Mouse (Mus musculus) forebrain, embryonic 14.5 days (tissue): ENCODE data around the gene Cdh4. TPM values are rescaled to one million over a fixed set of nuclear protein-coding genes. Genes with fewer than 3 reads are reported as not detected.

ENCODE experiments used
- ATAC-seq: fragments of 200-750 bp; cut with Nextera tagmentation; 2 replicates; pipeline ENCODE4 v1.8.0; 2017; ENCODE audit warnings: mild to moderate bottlenecking, moderate library complexity
- DNase-seq: peaks from one replicate; pipeline ENCODE4 v3.0.0-alpha.2; 2015; ENCODE audit warnings: low spot score
- H3K27ac ChIP-seq: fragments of 300-500 bp; sonication (generic); 2 replicates; pipeline ENCODE4 v1.5.1; 2014; ENCODE audit warnings: low read depth, mild to moderate bottlenecking, control low read depth, low read length, moderate library complexity
- H3K27me3 ChIP-seq: fragments of 300-500 bp; sonication (generic); replicated peaks from 2 replicates; pipeline ENCODE4 v1.6.1; 2014; ENCODE audit warnings: low read length, control low read depth, mixed read lengths; ENCODE audit not compliant: control insufficient read depth, insufficient read depth
- H3K36me3 ChIP-seq: fragments of 300-500 bp; sonication (generic); 2 replicates; pipeline ENCODE4 v1.6.1; 2014; ENCODE audit warnings: low read length, control low read depth; ENCODE audit not compliant: control insufficient read depth, insufficient read depth
- H3K4me1 ChIP-seq: fragments of 300-500 bp; sonication (generic); 2 replicates; pipeline ENCODE4 v1.6.1; 2014; ENCODE audit warnings: antibody characterized with exemption, low read length, control low read depth; ENCODE audit not compliant: control insufficient read depth, insufficient read depth
- H3K4me2 ChIP-seq: fragments of 300-500 bp; sonication (generic); 2 replicates; pipeline ENCODE4 v1.6.1; 2014; ENCODE audit warnings: mild to moderate bottlenecking, control low read depth, low read length
- H3K4me3 ChIP-seq: fragments of 300-500 bp; sonication (generic); 2 replicates; pipeline ENCODE4 v1.5.1; 2014; ENCODE audit warnings: low read depth, low read length, control low read depth
- H3K9ac ChIP-seq: fragments of 300-500 bp; sonication (generic); 2 replicates; pipeline ENCODE4 v1.6.1; 2014; ENCODE audit warnings: mild to moderate bottlenecking, low read length, control low read depth, moderate library complexity
- H3K9me3 ChIP-seq: fragments of 300-500 bp; sonication (generic); replicated peaks from 2 replicates; pipeline ENCODE4 v1.6.1; 2016; ENCODE audit warnings: low read length, control low read depth, mixed read lengths; ENCODE audit not compliant: control insufficient read depth
- WGBS: fragments of 180-500 bp; shearing (Covaris S2); extraction: QIAGEN DNeasy Blood & Tissue Kit; methylation state at CpG from one replicate; pipeline ENCODE4 v1.1.7; 2014; 5-methylcytosine and 5-hydroxymethylcytosine counted together
- polyA plus RNA-seq: library from polyadenylated mRNA; unstranded; fragments of >200 nt; fragmentation: Nextera tagmentation; extraction: Ambion mirVana; gene quantifications from 2 replicates; pipeline ENCODE4 v1.2.1, GENCODE M21; 2014

The Cdh4 gene
- polyA plus RNA-seq, 1 experiment from 2014 or later, result 35.0 TPM

- H3K27ac ChIP-seq, result no peak overlapping the region
- H3K4me3 ChIP-seq, result no peak overlapping the region
- WGBS, result 72% methylated on average over 9 of the region's 9 CpGs
- no peaks in the 10 kb centered on the region for H3K9me3 ChIP-seq
- ATAC-seq (no peak), DNase-seq (no peak)
- H3K9ac ChIP-seq, result no peak overlapping the region
- H3K27me3 ChIP-seq, result no peaks in the 10 kb centered on the region
- H3K4me1 ChIP-seq, result peaks cover 2% of the 10 kb centered on the region
- no peaks in the 10 kb centered on the region for H3K36me3 ChIP-seq
- no peak overlapping the region for H3K4me2 ChIP-seq
Observed at GRCm38 (mm10) chr2:179779266-179779665, 337.0 kb downstream of the Cdh4 start.

GRCm38 (mm10) chr2:179780961-179781360, 338.7 kb downstream of the Cdh4 start:
- no peak overlapping the region for H3K9ac ChIP-seq
- no peak overlapping the region for H3K4me2 ChIP-seq
- no peaks in the 10 kb centered on the region for H3K36me3 ChIP-seq
- H3K4me3 ChIP-seq, result no peak overlapping the region
- H3K27ac ChIP-seq, result no peak overlapping the region
- no peaks in the 10 kb centered on the region for H3K27me3 ChIP-seq
- no peaks in the 10 kb centered on the region for H3K9me3 ChIP-seq
- no peak for ATAC-seq
- WGBS, result 41% methylated on average over 4 of the region's 4 CpGs
- DNase-seq, result no peak
- no peaks in the 10 kb centered on the region for H3K4me1 ChIP-seq

- peak; percentile 78 for ATAC-seq
- Histone ChIP-seq H3K36me3 (no peaks in the 10 kb centered on the region), H3K27me3 (no peaks in the 10 kb centered on the region), H3K9ac (peak overlapping the region; percentile 35; the same call in 1 of the 2 replicates), H3K4me2 (peak overlapping the region; percentile 39), H3K9me3 (no peaks in the 10 kb centered on the region), H3K4me3 (no peak overlapping the region), H3K27ac (peak overlapping the region; percentile 74), H3K4me1 (peaks cover 17% of the 10 kb centered on the region)
- peak; percentile 88 for DNase-seq
- WGBS, result 3% methylated on average over 18 of the region's 18 CpGs
Observed at GRCm38 (mm10) chr2:179787256-179787655, 345.0 kb downstream of the Cdh4 start.

- peaks cover 23% of the 10 kb centered on the region for H3K4me1 ChIP-seq
- ATAC-seq, result peak; percentile 41
Observed at GRCm38 (mm10) chr2:179787797-179788196, 345.6 kb downstream of the Cdh4 start.

GRCm38 (mm10) chr2:179790684-179791083, 348.5 kb downstream of the Cdh4 start:
- H3K36me3 ChIP-seq, result no peaks in the 10 kb centered on the region
- H3K4me2 ChIP-seq, result no peak overlapping the region
- WGBS, result 31% methylated on average over 3 of the region's 3 CpGs
- H3K9me3 ChIP-seq, result no peaks in the 10 kb centered on the region
- peaks cover 30% of the 10 kb centered on the region for H3K4me1 ChIP-seq
- no peak overlapping the region for H3K4me3 ChIP-seq
- DNase-seq (peak; percentile 46), ATAC-seq (no peak)
- no peak overlapping the region for H3K9ac ChIP-seq
- H3K27ac ChIP-seq, result no peak overlapping the region
- no peaks in the 10 kb centered on the region for H3K27me3 ChIP-seq

More at GRCm38 (mm10) chr2:179787797-179788196, 345.6 kb downstream of the Cdh4 start:
- DNase-seq, result no peak
- Histone ChIP-seq H3K9ac (no peak overlapping the region), H3K9me3 (no peaks in the 10 kb centered on the region), H3K27me3 (no peaks in the 10 kb centered on the region), H3K4me2 (peak overlapping the region; percentile 39; the same call in 1 of the 2 replicates), H3K4me3 (no peak overlapping the region), H3K27ac (peak overlapping the region; percentile 74), H3K36me3 (no peaks in the 10 kb centered on the region)
- WGBS, result 29% methylated on average over 3 of the region's 5 CpGs

GRCm38 (mm10) chr2:179792426-179793133, 350.3 kb downstream of the Cdh4 start:
- Histone ChIP-seq H3K27ac (peak overlapping the region; percentile 4; the same call in 1 of the 2 replicates), H3K9me3 (no peaks in the 10 kb centered on the region), H3K27me3 (no peaks in the 10 kb centered on the region), H3K4me3 (no peak overlapping the region), H3K9ac (no peak overlapping the region), H3K4me2 (no peak overlapping the region), H3K4me1 (peaks cover 23% of the 10 kb centered on the region), H3K36me3 (no peaks in the 10 kb centered on the region)
- DNase-seq (no peak), ATAC-seq (no peak)
- WGBS, result 26% methylated on average over 13 of the region's 13 CpGs

- no peaks in the 10 kb centered on the region for H3K27me3 ChIP-seq
- no peaks in the 10 kb centered on the region for H3K9me3 ChIP-seq
- DNase-seq (peak; percentile 51), ATAC-seq (no peak)
- H3K36me3 ChIP-seq, result no peaks in the 10 kb centered on the region
- no peak overlapping the region for H3K9ac ChIP-seq
- no peak overlapping the region for H3K4me2 ChIP-seq
- no peak overlapping the region for H3K27ac ChIP-seq
- no peak overlapping the region for H3K4me3 ChIP-seq
- H3K4me1 ChIP-seq, result peaks cover 19% of the 10 kb centered on the region; the same call in 1 of the 2 replicates
- 72% methylated on average over 1 of the region's 1 CpGs for WGBS
Observed at GRCm38 (mm10) chr2:179794354-179794753, 352.1 kb downstream of the Cdh4 start.

GRCm38 (mm10) chr2:179795452-179795851, 353.2 kb downstream of the Cdh4 start:
- Histone ChIP-seq H3K4me1 (peaks cover 23% of the 10 kb centered on the region), H3K27me3 (no peaks in the 10 kb centered on the region), H3K4me2 (no peak overlapping the region), H3K9ac (no peak overlapping the region), H3K9me3 (no peaks in the 10 kb centered on the region), H3K36me3 (no peaks in the 10 kb centered on the region), H3K27ac (peak overlapping the region; percentile 52; the same call in 1 of the 2 replicates), H3K4me3 (no peak overlapping the region)
- ATAC-seq, result peak; percentile 35; the same call in 1 of the 2 replicates
- 42% methylated on average over 12 of the region's 12 CpGs for WGBS
- peak; percentile 84 for DNase-seq

GRCm38 (mm10) chr2:179799906-179800532, 357.8 kb downstream of the Cdh4 start:
- 40% methylated on average over 19 of the region's 19 CpGs for WGBS
- H3K9ac ChIP-seq, result no peak overlapping the region
- no peaks in the 10 kb centered on the region for H3K27me3 ChIP-seq
- peak overlapping the region; percentile 44 for H3K27ac ChIP-seq
- peaks cover 14% of the 10 kb centered on the region for H3K4me1 ChIP-seq
- DNase-seq, result peak; percentile 86
- H3K4me2 ChIP-seq, result no peak overlapping the region
- H3K36me3 ChIP-seq, result no peaks in the 10 kb centered on the region
- no peak overlapping the region for H3K4me3 ChIP-seq
- peak; percentile 75 for ATAC-seq
- H3K9me3 ChIP-seq, result no peaks in the 10 kb centered on the region
